Mouse (Mus musculus) retina, embryonic 14.5 days (tissue): ENCODE data around the gene Pdhx.

Experiments
- DNase-seq: peaks from one replicate; pipeline ENCODE4 v3.0.0-alpha.2; 2015; ENCODE audit warnings: low spot score

Gene Pdhx

GRCm38 (mm10) chr2:103058266-103058665, 15.0 kb downstream of the Pdhx start:
- DNase-seq = no peak

GRCm38 (mm10) chr2:103055820-103056219, 17.5 kb downstream of the Pdhx start:
- DNase-seq = no peak

- DNase-seq = no peak
Observed at GRCm38 (mm10) chr2:103051937-103052893, 21.1 kb downstream of the Pdhx start.

- DNase-seq = peak; percentile 49
Observed at GRCm38 (mm10) chr2:103045286-103045685, 28.0 kb downstream of the Pdhx start.

GRCm38 (mm10) chr2:103040896-103041295, 32.4 kb downstream of the Pdhx start:
- DNase-seq = no peak

- peak; percentile 61 for DNase-seq
Observed at GRCm38 (mm10) chr2:103037831-103038230, 35.5 kb downstream of the Pdhx start.

GRCm38 (mm10) chr2:103022728-103023127, 50.6 kb downstream of the Pdhx start:
- no peak for DNase-seq

GRCm38 (mm10) chr2:103020191-103020987, 52.9 kb downstream of the Pdhx start:
- peak; percentile 49 for DNase-seq

GRCm38 (mm10) chr2:103018817-103019494, 54.4 kb downstream of the Pdhx start:
- peak; percentile 66 for DNase-seq

GRCm38 (mm10) chr2:103017391-103017824, 55.9 kb downstream of the Pdhx start:
- no peak for DNase-seq

GRCm38 (mm10) chr2:103016089-103016488, 57.2 kb downstream of the Pdhx start:
- DNase-seq = no peak

GRCm38 (mm10) chr2:103012782-103013575, 60.3 kb downstream of the Pdhx start:
- DNase-seq = no peak

GRCm38 (mm10) chr2:103008221-103008620, 65.1 kb downstream of the Pdhx start:
- no peak for DNase-seq

- DNase-seq = no peak
Observed at GRCm38 (mm10) chr2:103004599-103004998, 68.7 kb downstream of the Pdhx start.

- DNase-seq = no peak
Observed at GRCm38 (mm10) chr2:102999153-102999575, 74.1 kb downstream of the Pdhx start.

- DNase-seq = no peak
Observed at GRCm38 (mm10) chr2:102998356-102998755, 75.0 kb downstream of the Pdhx start.

- no peak for DNase-seq
Observed at GRCm38 (mm10) chr2:102997874-102998273, 75.4 kb downstream of the Pdhx start.

GRCm38 (mm10) chr2:102993841-102994607, 79.3 kb downstream of the Pdhx start:
- DNase-seq = no peak

- DNase-seq = no peak
Observed at GRCm38 (mm10) chr2:102992405-102992804, 80.9 kb downstream of the Pdhx start.

GRCm38 (mm10) chr2:102990301-102990702, 83.0 kb downstream of the Pdhx start:
- no peak for DNase-seq

- DNase-seq = no peak
Observed at GRCm38 (mm10) chr2:102989446-102989845, 83.9 kb downstream of the Pdhx start.
